Mouse (Mus musculus): Measurements from ENCODE around the gene Samd5.

DNA sequence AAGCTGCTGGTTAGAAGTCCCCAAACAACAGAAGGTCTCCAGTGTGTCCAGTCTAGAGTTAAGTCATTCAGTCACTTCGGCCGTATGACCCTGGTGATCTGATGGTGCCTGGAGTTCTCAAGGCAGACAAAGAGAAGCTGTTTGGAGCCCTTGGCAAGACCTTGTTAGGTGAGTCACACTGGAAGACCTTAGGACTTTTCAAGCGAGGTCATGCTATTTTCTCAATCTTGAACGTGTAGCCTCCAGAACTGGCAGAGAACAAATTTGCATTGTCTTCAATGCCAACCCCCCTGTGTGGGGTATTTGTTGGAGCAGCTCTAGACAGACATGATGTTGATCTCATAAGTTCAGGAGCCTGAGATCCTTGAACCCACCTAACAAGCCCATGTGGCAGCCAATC is 6.2 kb downstream of the Samd5 start:
- TF ChIP-seq CTCF (IDR thresholded peaks at IDR 0.05; ENCODE audit: insufficient read depth, low read depth, low read length) (no peak), POLR2A (IDR thresholded peaks at IDR 0.05; ENCODE audit: insufficient read depth, low read depth, low read length) (no peak)

Data from olfactory bulb, adult 2 months (tissue).